Mouse (Mus musculus) ovary, postnatal 10 days (tissue): Measurements from ENCODE around the gene Ormdl3.

Experiments
- DNase-seq: peaks from one replicate; pipeline ENCODE4 v3.0.0; 2022; ENCODE audit warnings: low spot score

The Ormdl3 gene

GRCm38 (mm10) chr11:98588833-98589281 lies 1.7 kb upstream of the Ormdl3 start:
- DNase-seq, result no peak

GRCm38 (mm10) chr11:98587684-98588546 lies 747 bp upstream of the Ormdl3 start:
- DNase-seq, result peak; percentile 60

GRCm38 (mm10) chr11:98586087-98586891 lies 879 bp downstream of the Ormdl3 start:
- no peak for DNase-seq

GRCm38 (mm10) chr11:98584629-98585177 lies 2.5 kb downstream of the Ormdl3 start:
- DNase-seq, result no peak

GRCm38 (mm10) chr11:98584146-98584545 lies 3.0 kb downstream of the Ormdl3 start:
- DNase-seq, result no peak

GRCm38 (mm10) chr11:98583571-98583970 lies 3.6 kb downstream of the Ormdl3 start:
- no peak for DNase-seq

- no peak for DNase-seq
Observed at GRCm38 (mm10) chr11:98583265-98583552, 4.0 kb downstream of the Ormdl3 start.

- DNase-seq, result no peak
Observed at GRCm38 (mm10) chr11:98582551-98583264, 4.5 kb downstream of the Ormdl3 start.

GRCm38 (mm10) chr11:98582030-98582388 lies 5.2 kb downstream of the Ormdl3 start:
- no peak for DNase-seq

GRCm38 (mm10) chr11:98581286-98582029 lies 5.7 kb downstream of the Ormdl3 start:
- no peak for DNase-seq

- no peak for DNase-seq
Observed at GRCm38 (mm10) chr11:98580301-98581121, 6.7 kb downstream of the Ormdl3 start.

- DNase-seq, result no peak
Observed at GRCm38 (mm10) chr11:98577776-98578175, 9.4 kb downstream of the Ormdl3 start.

- no peak for DNase-seq
Observed at GRCm38 (mm10) chr11:98569461-98569860, 17.7 kb downstream of the Ormdl3 start.

- no peak for DNase-seq
Observed at GRCm38 (mm10) chr11:98568326-98568725, 18.8 kb downstream of the Ormdl3 start.

GRCm38 (mm10) chr11:98563921-98564414 lies 23.2 kb downstream of the Ormdl3 start:
- no peak for DNase-seq

- DNase-seq, result no peak
Observed at GRCm38 (mm10) chr11:98563025-98563424, 24.1 kb downstream of the Ormdl3 start.

GRCm38 (mm10) chr11:98560942-98561341 lies 26.2 kb downstream of the Ormdl3 start:
- no peak for DNase-seq

GRCm38 (mm10) chr11:98555124-98555700 lies 32.0 kb downstream of the Ormdl3 start:
- DNase-seq, result no peak

GRCm38 (mm10) chr11:98553966-98554365 lies 33.2 kb downstream of the Ormdl3 start:
- DNase-seq, result no peak
